Mouse (Mus musculus): ENCODE results near the gene Cdkl4. TPM values are rescaled to one million over a fixed set of nuclear protein-coding genes. Genes with fewer than 3 reads are reported as not detected.

The Cdkl4 gene
- polyA plus RNA-seq, 1 experiment from 2014 or later = 1.5 TPM

GRCm38 (mm10) chr17:80560669-80561401 is 16.8 kb downstream of the Cdkl4 start:
- peak; percentile 57 for ATAC-seq (ENCODE audit: low FRiP score)
- WGBS = 22% methylated on average over 12 of the region's 12 CpGs
- Histone ChIP-seq H3K36me3 (replicated peaks) (peaks cover 2% of the 10 kb centered on the region; the same call in 1 of the 2 replicates), H3K4me2 (no peak overlapping the region), H3K4me1 (no peaks in the 10 kb centered on the region), H3K9me3 (0 out of 2 replicates have a peak, but pooled peaks cover 3% of the 10 kb centered on the region), H3K27me3 (no peaks in the 10 kb centered on the region), H3K4me3 (replicated peaks) (no peak overlapping the region), H3K9ac (no peak overlapping the region), H3K27ac (no peak overlapping the region)

- WGBS = 86% methylated on average over 4 of the region's 4 CpGs
- Histone ChIP-seq H3K4me2 (no peak overlapping the region), H3K9me3 (no peaks in the 10 kb centered on the region), H3K27me3 (no peaks in the 10 kb centered on the region), H3K4me1 (no peaks in the 10 kb centered on the region), H3K36me3 (replicated peaks) (no peaks in the 10 kb centered on the region), H3K27ac (no peak overlapping the region), H3K9ac (no peak overlapping the region), H3K4me3 (replicated peaks) (no peak overlapping the region)
- no peak for ATAC-seq (ENCODE audit: low FRiP score)
Measured at GRCm38 (mm10) chr17:80559745-80560144, 17.9 kb downstream of the Cdkl4 start.

- peaks cover 1% of the 10 kb centered on the region; the same call in 1 of the 2 replicates for H3K4me1 ChIP-seq
- H3K4me3 ChIP-seq (replicated peaks) = no peak overlapping the region
- no peaks in the 10 kb centered on the region for H3K27me3 ChIP-seq
- no peak overlapping the region for H3K27ac ChIP-seq
- no peaks in the 10 kb centered on the region for H3K9me3 ChIP-seq
- no peaks in the 10 kb centered on the region for H3K36me3 ChIP-seq (replicated peaks)
- H3K4me2 ChIP-seq = no peak overlapping the region
- ATAC-seq (ENCODE audit: low FRiP score) = no peak
- no peak overlapping the region for H3K9ac ChIP-seq
- 35% methylated on average over 11 of the region's 11 CpGs for WGBS
Measured at GRCm38 (mm10) chr17:80559050-80559449, 18.6 kb downstream of the Cdkl4 start.

GRCm38 (mm10) chr17:80558583-80558982 is 19.0 kb downstream of the Cdkl4 start:
- Histone ChIP-seq H3K4me3 (replicated peaks) (no peak overlapping the region), H3K36me3 (replicated peaks) (no peaks in the 10 kb centered on the region), H3K4me1 (peaks cover 4% of the 10 kb centered on the region; the same call in 1 of the 2 replicates), H3K9ac (no peak overlapping the region), H3K27me3 (no peaks in the 10 kb centered on the region), H3K27ac (no peak overlapping the region), H3K9me3 (no peaks in the 10 kb centered on the region), H3K4me2 (no peak overlapping the region)
- ATAC-seq (ENCODE audit: low FRiP score) = no peak
- WGBS = 82% methylated on average over 14 of the region's 14 CpGs

- Histone ChIP-seq H3K9me3 (no peaks in the 10 kb centered on the region), H3K27me3 (no peaks in the 10 kb centered on the region), H3K36me3 (replicated peaks) (no peaks in the 10 kb centered on the region), H3K9ac (no peak overlapping the region), H3K4me2 (no peak overlapping the region), H3K4me1 (peaks cover 11% of the 10 kb centered on the region), H3K27ac (no peak overlapping the region), H3K4me3 (replicated peaks) (no peak overlapping the region)
- WGBS = 93% methylated on average over 5 of the region's 5 CpGs
- ATAC-seq (ENCODE audit: low FRiP score) = no peak
Measured at GRCm38 (mm10) chr17:80557461-80557860, 20.2 kb downstream of the Cdkl4 start.

GRCm38 (mm10) chr17:80553318-80554270 is 24.0 kb downstream of the Cdkl4 start:
- 2% methylated on average over 35 of the region's 35 CpGs for WGBS
- no peaks in the 10 kb centered on the region for H3K27me3 ChIP-seq
- peak overlapping the region; percentile 57 for H3K4me3 ChIP-seq (replicated peaks)
- peak overlapping the region; percentile 67 for H3K27ac ChIP-seq
- H3K9ac ChIP-seq = peak overlapping the region; percentile 58
- peak; percentile 91 for ATAC-seq (ENCODE audit: low FRiP score)
- H3K4me2 ChIP-seq = peak overlapping the region; percentile 58
- H3K9me3 ChIP-seq = no peaks in the 10 kb centered on the region
- no peaks in the 10 kb centered on the region for H3K36me3 ChIP-seq (replicated peaks)
- peaks cover 11% of the 10 kb centered on the region for H3K4me1 ChIP-seq

GRCm38 (mm10) chr17:80552653-80553052 is 25.0 kb downstream of the Cdkl4 start:
- no peak overlapping the region for H3K27ac ChIP-seq
- no peak overlapping the region for H3K9ac ChIP-seq
- no peak overlapping the region for H3K4me3 ChIP-seq (replicated peaks)
- H3K4me1 ChIP-seq = peaks cover 11% of the 10 kb centered on the region
- H3K9me3 ChIP-seq = no peaks in the 10 kb centered on the region
- 89% methylated on average over 4 of the region's 4 CpGs for whole genome bisulfite sequencing
- no peaks in the 10 kb centered on the region for H3K27me3 ChIP-seq
- H3K36me3 ChIP-seq (replicated peaks) = no peaks in the 10 kb centered on the region
- no peak for ATAC-seq (ENCODE audit: low FRiP score)
- H3K4me2 ChIP-seq = peak overlapping the region; percentile 58

GRCm38 (mm10) chr17:80550981-80551380 is 26.6 kb downstream of the Cdkl4 start:
- Histone ChIP-seq H3K4me1 (peaks cover 11% of the 10 kb centered on the region), H3K27ac (no peak overlapping the region), H3K9ac (no peak overlapping the region), H3K4me2 (no peak overlapping the region), H3K27me3 (no peaks in the 10 kb centered on the region), H3K4me3 (replicated peaks) (no peak overlapping the region), H3K9me3 (no peaks in the 10 kb centered on the region), H3K36me3 (replicated peaks) (no peaks in the 10 kb centered on the region)
- 85% methylated on average over 15 of the region's 15 CpGs for WGBS
- no peak for ATAC-seq (ENCODE audit: low FRiP score)

GRCm38 (mm10) chr17:80546846-80547245 is 30.8 kb downstream of the Cdkl4 start:
- Histone ChIP-seq H3K9ac (no peak overlapping the region), H3K27ac (no peak overlapping the region), H3K27me3 (no peaks in the 10 kb centered on the region), H3K4me1 (no peaks in the 10 kb centered on the region), H3K9me3 (no peaks in the 10 kb centered on the region), H3K4me2 (no peak overlapping the region), H3K4me3 (replicated peaks) (no peak overlapping the region), H3K36me3 (replicated peaks) (no peaks in the 10 kb centered on the region)
- no peak for ATAC-seq (ENCODE audit: low FRiP score)
- 87% methylated on average over 2 of the region's 2 CpGs for WGBS

DNA sequence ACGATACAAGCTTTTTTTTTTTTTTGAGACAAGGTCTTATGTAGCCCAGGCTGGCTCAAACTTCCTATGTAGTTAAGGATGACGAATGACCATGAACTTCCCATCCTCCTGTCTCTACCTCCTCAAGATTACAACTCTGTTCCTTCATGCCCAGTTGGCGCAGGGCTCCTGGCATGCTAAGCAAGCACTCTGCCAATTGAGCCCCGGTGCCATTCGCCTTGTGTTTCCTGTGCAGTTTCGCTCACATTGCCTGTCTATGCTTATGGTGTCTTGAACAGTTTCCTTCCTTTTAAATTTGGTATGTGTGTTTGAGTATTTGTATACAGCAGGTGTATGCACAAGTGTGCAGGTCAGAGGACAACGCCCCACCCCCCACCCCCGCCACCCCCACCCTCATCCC is 31.4 kb downstream of the Cdkl4 start:
- 86% methylated on average over 8 of the region's 8 CpGs for WGBS
- Histone ChIP-seq H3K9ac (no peak overlapping the region), H3K27ac (no peak overlapping the region), H3K4me3 (replicated peaks) (no peak overlapping the region), H3K4me1 (no peaks in the 10 kb centered on the region), H3K27me3 (no peaks in the 10 kb centered on the region), H3K36me3 (replicated peaks) (no peaks in the 10 kb centered on the region), H3K4me2 (no peak overlapping the region), H3K9me3 (no peaks in the 10 kb centered on the region)
- ATAC-seq (ENCODE audit: low FRiP score) = no peak

- Histone ChIP-seq H3K9ac (no peak overlapping the region), H3K36me3 (replicated peaks) (no peaks in the 10 kb centered on the region), H3K27ac (no peak overlapping the region), H3K27me3 (no peaks in the 10 kb centered on the region), H3K9me3 (no peaks in the 10 kb centered on the region), H3K4me1 (no peaks in the 10 kb centered on the region), H3K4me2 (no peak overlapping the region), H3K4me3 (replicated peaks) (no peak overlapping the region)
- no peak for ATAC-seq (ENCODE audit: low FRiP score)
- WGBS = 93% methylated on average over 20 of the region's 20 CpGs
Measured at GRCm38 (mm10) chr17:80543646-80544045, 34.0 kb downstream of the Cdkl4 start.

DNA sequence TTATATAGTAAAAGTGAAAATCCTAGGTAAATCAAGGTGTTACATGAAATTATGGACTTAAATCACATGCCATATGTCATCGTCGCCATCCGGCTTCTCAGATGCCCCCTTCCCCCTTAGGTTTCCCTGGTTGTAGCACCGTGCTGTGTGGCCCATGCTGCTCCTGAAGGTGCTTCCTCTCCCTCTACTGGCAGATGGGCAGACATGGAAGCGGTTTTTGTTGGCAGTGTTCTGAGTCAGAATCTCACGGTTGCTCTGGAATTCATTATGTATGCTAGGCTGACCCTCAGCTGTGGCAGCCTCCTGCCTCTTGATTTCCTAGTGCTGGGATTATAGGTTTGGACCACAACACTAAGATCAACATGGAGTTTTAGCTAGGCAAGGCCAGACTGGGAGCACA is 40.5 kb downstream of the Cdkl4 start:
- Histone ChIP-seq H3K4me2 (no peak overlapping the region), H3K27ac (no peak overlapping the region), H3K4me1 (no peaks in the 10 kb centered on the region), H3K27me3 (no peaks in the 10 kb centered on the region), H3K4me3 (replicated peaks) (no peak overlapping the region), H3K9ac (no peak overlapping the region), H3K9me3 (no peaks in the 10 kb centered on the region), H3K36me3 (replicated peaks) (no peaks in the 10 kb centered on the region)
- ATAC-seq (ENCODE audit: low FRiP score) = no peak
- 57% methylated on average over 6 of the region's 6 CpGs for WGBS
